Mouse (Mus musculus): ENCODE measurements around the gene Prdm16. TPM values are rescaled to one million over a fixed set of nuclear protein-coding genes. Genes with fewer than 3 reads are reported as not detected.

Prdm16 gene
- polyA plus RNA-seq, 1 experiment, result not detected

DNA sequence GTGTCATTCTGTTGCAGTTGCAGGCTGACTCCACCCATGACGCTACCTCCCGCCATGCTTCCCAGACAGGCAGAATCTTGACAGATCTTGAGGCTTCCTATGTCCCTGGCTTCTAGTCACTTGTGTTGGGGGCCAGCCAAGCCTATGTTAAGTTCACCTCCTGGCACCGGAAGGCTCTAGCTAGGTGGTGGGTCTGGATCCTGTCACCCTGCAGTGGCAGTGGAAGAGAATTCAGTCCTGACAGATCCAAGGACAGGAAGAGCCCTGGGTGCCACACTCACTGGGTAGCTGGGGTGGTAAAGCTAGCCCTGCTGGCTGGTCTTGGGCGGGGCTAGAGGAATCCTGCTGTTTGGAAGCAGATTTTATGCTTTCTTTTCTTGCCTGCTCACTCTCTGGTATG is 311.3 kb downstream of the Prdm16 start:
- no peaks in the 10 kb centered on the region for H3K79me2 ChIP-seq (ENCODE audit: control insufficient read depth, insufficient read depth)
- H3K27me3 ChIP-seq (ENCODE audit: control insufficient read depth, insufficient read depth, insufficient read length), result no peaks in the 10 kb centered on the region
- no peak overlapping the region for H3ac ChIP-seq (ENCODE audit: control insufficient read depth, insufficient read length, low read depth)
- H3K79me3 ChIP-seq (ENCODE audit: low read depth), result no peaks in the 10 kb centered on the region
- H3K36me3 ChIP-seq (ENCODE audit: control insufficient read depth, insufficient read depth), result no peaks in the 10 kb centered on the region
- TF ChIP-seq MYOD1 (IDR thresholded peaks at IDR 0.05; ENCODE audit: control insufficient read depth, insufficient read length, low read depth) (no peak), FOSL1 (IDR thresholded peaks at IDR 0.05; ENCODE audit: insufficient read depth, low read length, poor library complexity, severe bottlenecking) (no peak), USF1 (IDR thresholded peaks at IDR 0.05; ENCODE audit: low read depth) (no peak), MAX (IDR thresholded peaks at IDR 0.05) (no peak), CTCF (IDR thresholded peaks at IDR 0.05; ENCODE audit: control insufficient read depth, insufficient read depth, insufficient read length) (no peak), MYOG (IDR thresholded peaks at IDR 0.05; ENCODE audit: control insufficient read depth, extremely low read depth, insufficient read length) (no peak), CEBPB (IDR thresholded peaks at IDR 0.05; ENCODE audit: low read depth) (no peak)
- H3K4me3 ChIP-seq (ENCODE audit: insufficient read depth, poor library complexity, severe bottlenecking), result no peak overlapping the region

GRCm38 (mm10) chr4:154313622-154313967 is 323.1 kb downstream of the Prdm16 start:
- no peaks in the 10 kb centered on the region for H3K79me2 ChIP-seq (ENCODE audit: control insufficient read depth, insufficient read depth)
- H3K4me3 ChIP-seq (ENCODE audit: insufficient read depth, poor library complexity, severe bottlenecking), result no peak overlapping the region
- no peaks in the 10 kb centered on the region for H3K36me3 ChIP-seq (ENCODE audit: control insufficient read depth, insufficient read depth)
- no peak for TF ChIP-seq MAX (IDR thresholded peaks at IDR 0.05)
- no peak for TF ChIP-seq CEBPB (IDR thresholded peaks at IDR 0.05; ENCODE audit: low read depth)
- TF ChIP-seq MYOD1 (IDR thresholded peaks at IDR 0.05; ENCODE audit: control insufficient read depth, insufficient read length, low read depth), result no peak
- no peak for TF ChIP-seq USF1 (IDR thresholded peaks at IDR 0.05; ENCODE audit: low read depth)
- no peak for TF ChIP-seq MYOG (IDR thresholded peaks at IDR 0.05; ENCODE audit: control insufficient read depth, extremely low read depth, insufficient read length)
- TF ChIP-seq FOSL1 (IDR thresholded peaks at IDR 0.05; ENCODE audit: insufficient read depth, low read length, poor library complexity, severe bottlenecking), result no peak
- no peak for TF ChIP-seq CTCF (IDR thresholded peaks at IDR 0.05; ENCODE audit: control insufficient read depth, insufficient read depth, insufficient read length)
- H3K27me3 ChIP-seq (ENCODE audit: control insufficient read depth, insufficient read depth, insufficient read length), result no peaks in the 10 kb centered on the region
- no peak overlapping the region for H3ac ChIP-seq (ENCODE audit: control insufficient read depth, insufficient read length, low read depth)
- no peaks in the 10 kb centered on the region for H3K79me3 ChIP-seq (ENCODE audit: low read depth)

- Histone ChIP-seq H3K4me3 (ENCODE audit: insufficient read depth, poor library complexity, severe bottlenecking) (no peak overlapping the region), H3K27me3 (ENCODE audit: control insufficient read depth, insufficient read depth, insufficient read length) (no peaks in the 10 kb centered on the region), H3K79me2 (ENCODE audit: control insufficient read depth, insufficient read depth) (no peaks in the 10 kb centered on the region), H3K79me3 (ENCODE audit: low read depth) (no peaks in the 10 kb centered on the region), H3ac (ENCODE audit: control insufficient read depth, insufficient read length, low read depth) (no peak overlapping the region), H3K36me3 (ENCODE audit: control insufficient read depth, insufficient read depth) (no peaks in the 10 kb centered on the region)
- TF ChIP-seq MYOG (IDR thresholded peaks at IDR 0.05; ENCODE audit: control insufficient read depth, extremely low read depth, insufficient read length) (no peak), MYOD1 (IDR thresholded peaks at IDR 0.05; ENCODE audit: control insufficient read depth, insufficient read length, low read depth) (no peak), FOSL1 (IDR thresholded peaks at IDR 0.05; ENCODE audit: insufficient read depth, low read length, poor library complexity, severe bottlenecking) (no peak), CTCF (IDR thresholded peaks at IDR 0.05; ENCODE audit: control insufficient read depth, insufficient read depth, insufficient read length) (no peak), USF1 (IDR thresholded peaks at IDR 0.05; ENCODE audit: low read depth) (no peak), MAX (IDR thresholded peaks at IDR 0.05) (no peak), CEBPB (IDR thresholded peaks at IDR 0.05; ENCODE audit: low read depth) (no peak)
Measured at GRCm38 (mm10) chr4:154312935-154313621, 323.6 kb downstream of the Prdm16 start.

- H3K36me3 ChIP-seq (ENCODE audit: control insufficient read depth, insufficient read depth), result no peaks in the 10 kb centered on the region
- no peaks in the 10 kb centered on the region for H3K27me3 ChIP-seq (ENCODE audit: control insufficient read depth, insufficient read depth, insufficient read length)
- H3K79me2 ChIP-seq (ENCODE audit: control insufficient read depth, insufficient read depth), result no peaks in the 10 kb centered on the region
- TF ChIP-seq CEBPB (IDR thresholded peaks at IDR 0.05; ENCODE audit: low read depth) (no peak), USF1 (IDR thresholded peaks at IDR 0.05; ENCODE audit: low read depth) (no peak), MYOD1 (IDR thresholded peaks at IDR 0.05; ENCODE audit: control insufficient read depth, insufficient read length, low read depth) (no peak), MYOG (IDR thresholded peaks at IDR 0.05; ENCODE audit: control insufficient read depth, extremely low read depth, insufficient read length) (no peak), CTCF (IDR thresholded peaks at IDR 0.05; ENCODE audit: control insufficient read depth, insufficient read depth, insufficient read length) (no peak)
- H3ac ChIP-seq (ENCODE audit: control insufficient read depth, insufficient read length, low read depth), result no peak overlapping the region
- no peaks in the 10 kb centered on the region for H3K79me3 ChIP-seq (ENCODE audit: low read depth)
- H3K4me3 ChIP-seq (ENCODE audit: insufficient read depth, poor library complexity, severe bottlenecking), result no peak overlapping the region
Measured at GRCm38 (mm10) chr4:154312143-154312812, 324.4 kb downstream of the Prdm16 start.

DNA sequence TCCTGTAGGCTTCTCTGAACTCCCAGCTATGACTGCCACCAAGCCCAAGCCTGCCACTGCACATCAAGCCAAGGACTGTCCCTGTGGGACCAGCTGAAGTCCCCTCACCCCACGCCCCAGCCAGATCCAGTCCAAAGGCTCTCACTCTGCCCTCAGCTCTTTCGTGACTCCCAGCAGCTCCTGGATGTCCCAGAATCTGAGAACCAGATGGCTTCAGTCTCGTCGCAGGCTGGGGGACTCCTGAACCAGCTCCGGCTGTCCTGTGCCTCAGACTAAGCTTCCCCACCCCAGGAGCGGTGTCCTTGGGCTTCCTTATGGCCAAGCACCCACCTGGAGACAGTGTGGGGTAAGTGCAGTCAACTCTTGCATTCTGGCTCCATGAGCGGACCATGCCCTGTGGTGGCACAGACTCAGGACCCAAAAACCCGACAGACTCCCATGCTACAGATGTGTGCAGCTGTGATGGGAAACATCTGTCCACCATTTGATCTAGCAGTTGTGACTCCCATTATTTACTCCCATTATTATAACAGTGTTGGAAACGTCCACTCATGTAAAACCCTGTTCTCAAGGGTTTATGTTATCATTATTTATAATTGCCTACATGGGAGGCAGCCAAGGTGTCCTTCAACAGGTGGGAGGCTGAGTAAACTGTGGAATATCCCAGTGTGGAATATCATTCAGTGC is 326.0 kb downstream of the Prdm16 start:
- H3K79me2 ChIP-seq (ENCODE audit: control insufficient read depth, insufficient read depth), result no peaks in the 10 kb centered on the region
- no peaks in the 10 kb centered on the region for H3K27me3 ChIP-seq (ENCODE audit: control insufficient read depth, insufficient read depth, insufficient read length)
- TF ChIP-seq CEBPB (IDR thresholded peaks at IDR 0.05; ENCODE audit: low read depth) (no peak), CTCF (IDR thresholded peaks at IDR 0.05; ENCODE audit: control insufficient read depth, insufficient read depth, insufficient read length) (no peak), FOSL1 (IDR thresholded peaks at IDR 0.05; ENCODE audit: insufficient read depth, low read length, poor library complexity, severe bottlenecking) (no peak)
- H3K36me3 ChIP-seq (ENCODE audit: control insufficient read depth, insufficient read depth), result no peaks in the 10 kb centered on the region
- H3K79me3 ChIP-seq (ENCODE audit: low read depth), result no peaks in the 10 kb centered on the region
- no peak overlapping the region for H3K4me3 ChIP-seq (ENCODE audit: insufficient read depth, poor library complexity, severe bottlenecking)
- no peak overlapping the region for H3ac ChIP-seq (ENCODE audit: control insufficient read depth, insufficient read length, low read depth)

Data from C2C12 (cell line).